Mouse (Mus musculus) bone marrow macrophage, adult 2 months (primary cell): ENCODE measurements at regions not wholly inside any gene's neighbourhood (a gene's known extent, or its start where the extent isn't known, plus 50 kb on each side); places are given as distances from the start of the nearest gene placed in this dataset.

Experiments
- H3K27ac ChIP-seq: 2 replicates; pipeline ENCODE4 v1.5.1; 2012; ENCODE audit warnings: low read depth, low read length; ENCODE audit not compliant: insufficient read depth
- H3K4me1 ChIP-seq: 2 replicates; pipeline ENCODE4 v1.6.1; 2012; ENCODE audit warnings: low read length; ENCODE audit not compliant: control insufficient read depth, insufficient read depth
- H3K4me3 ChIP-seq: 2 replicates; pipeline ENCODE4 v1.5.1; 2012; ENCODE audit warnings: mild to moderate bottlenecking, low read length, moderate library complexity; ENCODE audit not compliant: insufficient read depth
- CTCF ChIP-seq: IDR thresholded peaks from 2 replicates; pipeline ENCODE4 v1.5.1; 2012; ENCODE audit warnings: low read depth, mild to moderate bottlenecking, low read length, moderate library complexity
- POLR2A ChIP-seq: IDR thresholded peaks from 2 replicates; pipeline ENCODE4 v1.6.1; 2012; ENCODE audit warnings: mild to moderate bottlenecking, low read depth, low read length, borderline replicate concordance

DNA sequence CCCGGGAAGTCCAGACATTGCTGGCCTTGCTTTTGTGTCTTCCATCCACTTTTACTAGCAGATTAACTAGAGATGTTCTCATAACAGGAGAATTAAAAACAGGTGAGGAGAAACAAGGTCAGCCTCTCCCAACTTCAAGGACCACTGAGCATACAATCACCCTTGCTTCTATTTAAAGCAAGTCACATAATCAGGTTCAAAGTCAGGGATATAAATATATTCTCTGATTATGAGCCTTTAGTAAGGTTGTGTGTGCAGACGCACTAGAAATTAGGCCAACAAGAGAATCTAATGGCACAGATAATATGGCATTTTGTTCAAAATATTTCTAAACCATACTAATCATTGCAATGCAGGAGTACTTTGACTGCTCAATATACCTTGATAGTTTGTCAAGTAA lies 1134.2 kb upstream of the Cited2 start:
- peaks cover 14% of the 10 kb centered on the region for H3K4me1 ChIP-seq
- H3K4me3 ChIP-seq, result no peak overlapping the region
- H3K27ac ChIP-seq, result no peak overlapping the region
- TF ChIP-seq POLR2A, result no peak
- no peak for TF ChIP-seq CTCF

DNA sequence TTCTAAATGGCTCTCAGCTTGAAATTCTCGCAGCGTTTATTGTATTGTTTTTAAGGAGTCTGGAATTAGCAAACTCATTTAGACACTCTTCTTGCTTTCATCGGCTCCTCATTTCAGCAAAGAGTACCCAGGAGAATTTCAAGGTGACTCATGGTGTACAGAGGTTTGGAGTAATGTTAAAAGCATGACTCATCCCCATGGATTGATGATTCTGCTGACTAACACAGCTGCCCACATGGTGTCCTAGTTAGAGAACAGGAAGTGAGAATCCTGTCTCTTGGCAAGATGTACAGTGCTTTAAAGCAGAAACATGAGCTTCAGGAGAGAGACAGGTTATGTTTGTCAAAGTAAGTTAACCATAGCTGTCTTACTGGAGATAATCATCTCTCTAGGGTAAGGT lies 1133.6 kb upstream of the Cited2 start:
- Histone ChIP-seq H3K27ac (peak overlapping the region; percentile 22; the same call in 1 of the 2 replicates), H3K4me1 (peaks cover 14% of the 10 kb centered on the region), H3K4me3 (no peak overlapping the region)
- TF ChIP-seq CTCF (no peak), POLR2A (no peak)

DNA sequence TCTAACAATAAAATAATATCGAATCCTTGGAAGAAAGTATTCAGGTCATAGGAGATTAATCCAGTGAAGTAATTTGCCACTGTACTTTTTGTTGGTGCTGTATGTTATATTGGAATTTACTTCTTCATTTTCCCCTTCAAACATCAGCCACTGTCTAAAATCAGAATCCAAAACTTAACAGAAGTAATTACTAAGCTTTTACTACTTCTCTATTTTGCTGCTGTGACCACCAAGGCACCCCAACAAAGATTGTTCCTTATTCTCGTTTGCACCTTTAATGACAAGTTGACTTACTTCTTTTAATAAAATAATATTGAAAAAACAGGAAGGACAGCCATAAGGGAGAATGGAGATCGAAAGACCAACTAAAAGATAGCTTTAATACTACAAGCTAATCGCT lies 1130.1 kb upstream of the Cited2 start:
- H3K27ac ChIP-seq, result 0 out of 2 replicates have a peak overlapping the region, but pooled peaks have one; percentile 19
- no peak overlapping the region for H3K4me3 ChIP-seq
- peaks cover 14% of the 10 kb centered on the region for H3K4me1 ChIP-seq
- TF ChIP-seq POLR2A, result no peak
- TF ChIP-seq CTCF, result no peak

DNA sequence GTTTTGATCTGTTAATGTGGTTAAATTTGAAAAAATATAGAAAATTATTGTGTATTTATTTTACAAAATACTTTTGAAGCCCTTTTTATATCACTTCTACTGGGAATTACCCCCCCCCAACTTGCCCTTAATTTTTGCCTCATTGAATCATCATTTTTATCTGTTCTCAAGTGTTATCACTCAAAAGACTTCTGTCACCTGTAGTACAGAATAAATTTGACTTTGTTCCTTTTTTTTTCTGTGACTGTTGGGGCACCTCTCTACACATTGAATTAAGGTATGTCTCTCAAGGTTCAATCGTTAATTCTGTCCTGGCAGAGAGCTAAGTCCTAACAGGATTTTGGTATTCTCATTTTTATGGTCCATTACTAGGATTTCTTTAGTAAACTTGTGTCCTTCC lies 1123.0 kb upstream of the Cited2 start:
- no peaks in the 10 kb centered on the region for H3K4me1 ChIP-seq
- no peak overlapping the region for H3K4me3 ChIP-seq
- no peak for TF ChIP-seq POLR2A
- TF ChIP-seq CTCF, result no peak
- no peak overlapping the region for H3K27ac ChIP-seq

DNA sequence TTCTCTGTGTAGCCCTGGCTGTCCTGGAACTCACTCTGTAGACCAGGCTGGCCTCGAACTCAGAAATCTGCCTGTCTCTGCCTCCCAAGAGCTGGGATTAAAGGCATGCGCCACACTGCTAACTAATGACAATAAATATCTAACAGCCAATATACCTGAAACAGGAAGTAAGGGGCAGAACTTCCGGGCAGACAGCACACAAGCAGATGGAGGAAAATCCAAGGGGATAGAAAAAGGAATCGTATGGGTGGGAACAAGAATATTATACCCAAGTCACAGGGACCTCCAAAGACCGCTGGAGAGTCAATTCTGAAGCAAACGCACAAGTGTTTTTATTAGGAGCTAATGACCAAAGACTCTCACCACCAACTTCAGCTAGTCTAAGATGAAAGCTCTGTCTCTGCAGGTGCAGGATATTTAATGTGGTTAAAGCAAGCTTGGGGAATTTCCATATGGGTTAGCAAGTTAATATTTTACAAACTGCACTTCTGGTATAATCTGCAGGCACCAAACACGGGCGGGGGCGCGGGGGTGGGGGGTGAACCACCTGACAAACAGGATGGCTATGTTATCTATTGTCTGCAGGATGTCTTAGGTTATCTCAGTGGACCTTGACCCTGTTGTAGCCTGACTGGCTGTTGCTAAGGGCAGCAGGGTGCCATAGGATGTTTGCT lies 1122.3 kb upstream of the Cited2 start:
- TF ChIP-seq CTCF, result no peak
- no peak for TF ChIP-seq POLR2A
- Histone ChIP-seq H3K4me3 (no peak overlapping the region), H3K27ac (no peak overlapping the region)

DNA sequence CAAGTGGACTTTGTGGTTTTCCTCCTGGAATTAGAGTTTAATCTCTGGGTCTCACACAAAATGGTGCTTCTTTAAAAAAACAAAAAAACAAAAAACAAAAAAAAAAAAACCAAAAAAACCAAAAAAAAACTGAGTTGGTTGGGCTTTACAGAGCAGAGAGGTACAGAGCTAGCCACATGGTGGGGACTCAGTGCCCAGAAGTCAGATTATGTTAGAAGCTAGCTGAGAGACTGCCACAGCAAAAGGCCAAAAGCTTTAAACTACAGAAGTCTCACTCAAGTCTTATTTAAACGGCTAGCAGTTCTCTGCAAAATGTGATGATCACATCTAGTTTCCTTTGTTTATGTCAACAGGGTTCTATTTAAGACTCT lies 1121.8 kb upstream of the Cited2 start:
- Histone ChIP-seq H3K4me1 (no peaks in the 10 kb centered on the region), H3K4me3 (no peak overlapping the region), H3K27ac (no peak overlapping the region)
- no peak for TF ChIP-seq CTCF
- TF ChIP-seq POLR2A, result no peak

More for the DNA sequence above, 1122.3 kb upstream of the Cited2 start:
- H3K4me1 ChIP-seq, result no peaks in the 10 kb centered on the region

DNA sequence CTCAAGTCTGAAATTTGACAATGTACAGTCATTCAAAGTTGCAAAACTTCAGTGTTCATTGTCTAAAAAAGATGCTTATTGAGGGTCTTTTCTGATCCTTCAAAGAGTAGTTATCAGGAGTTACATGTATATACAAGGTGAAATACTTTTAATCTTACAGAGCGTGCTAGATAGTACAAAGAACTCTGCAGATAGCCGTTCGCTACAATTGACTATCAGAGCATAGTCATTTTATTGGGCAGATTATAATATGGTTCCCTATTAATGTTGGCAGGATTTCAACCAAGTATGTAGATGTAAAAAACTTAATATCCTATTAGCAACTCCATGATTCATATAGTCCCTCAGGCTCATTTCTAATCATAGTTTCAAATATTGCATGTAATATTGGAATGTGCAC lies 1114.7 kb upstream of the Cited2 start:
- H3K27ac ChIP-seq, result no peak overlapping the region
- TF ChIP-seq POLR2A (no peak), CTCF (no peak)
- H3K4me3 ChIP-seq, result no peak overlapping the region
- no peaks in the 10 kb centered on the region for H3K4me1 ChIP-seq

DNA sequence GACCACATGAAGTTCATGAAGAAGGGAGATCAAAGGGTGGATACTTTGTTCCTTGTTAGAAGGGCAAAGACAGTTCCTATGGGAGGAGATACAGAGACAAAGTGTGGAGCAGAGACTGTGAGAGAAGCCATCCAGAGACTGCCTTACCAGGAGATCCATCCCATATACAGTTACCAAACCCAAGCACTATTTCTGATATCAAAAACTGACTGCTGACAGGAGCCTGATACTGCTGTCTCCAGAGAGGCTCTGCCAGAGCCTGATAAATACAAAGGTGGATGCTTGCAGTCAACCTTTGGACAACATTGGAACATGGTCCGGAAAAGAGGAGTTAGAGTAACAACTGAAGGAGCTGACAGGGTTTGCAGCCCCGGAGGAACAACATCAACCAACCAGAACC lies 1104.3 kb upstream of the Cited2 start:
- no peak for TF ChIP-seq CTCF
- TF ChIP-seq POLR2A, result no peak

DNA sequence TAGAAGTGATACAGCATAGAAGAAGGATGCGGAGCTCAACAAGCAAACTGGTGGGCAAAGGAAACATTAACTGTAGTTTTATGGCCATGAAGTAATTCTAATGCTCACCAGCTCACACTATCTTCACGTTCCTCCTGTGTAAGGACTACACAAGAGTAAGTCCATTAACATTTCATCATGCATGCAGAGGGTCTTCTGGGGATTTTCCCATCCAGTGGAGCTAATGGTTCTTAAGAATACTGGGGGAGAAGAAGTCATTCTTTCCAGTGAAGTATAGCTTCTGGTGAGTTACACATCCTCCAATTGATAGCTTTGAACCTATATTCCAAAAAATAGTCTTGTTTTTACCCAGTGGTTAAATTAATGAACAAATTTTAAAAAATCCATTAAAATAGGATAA lies 1103.4 kb upstream of the Cited2 start:
- H3K27ac ChIP-seq, result no peak overlapping the region
- TF ChIP-seq POLR2A (no peak), CTCF (no peak)
- H3K4me3 ChIP-seq, result no peak overlapping the region
- peaks cover 6% of the 10 kb centered on the region for H3K4me1 ChIP-seq

More for the DNA sequence above, 1104.3 kb upstream of the Cited2 start:
- no peak overlapping the region for H3K27ac ChIP-seq
- peaks cover 6% of the 10 kb centered on the region for H3K4me1 ChIP-seq
- no peak overlapping the region for H3K4me3 ChIP-seq

DNA sequence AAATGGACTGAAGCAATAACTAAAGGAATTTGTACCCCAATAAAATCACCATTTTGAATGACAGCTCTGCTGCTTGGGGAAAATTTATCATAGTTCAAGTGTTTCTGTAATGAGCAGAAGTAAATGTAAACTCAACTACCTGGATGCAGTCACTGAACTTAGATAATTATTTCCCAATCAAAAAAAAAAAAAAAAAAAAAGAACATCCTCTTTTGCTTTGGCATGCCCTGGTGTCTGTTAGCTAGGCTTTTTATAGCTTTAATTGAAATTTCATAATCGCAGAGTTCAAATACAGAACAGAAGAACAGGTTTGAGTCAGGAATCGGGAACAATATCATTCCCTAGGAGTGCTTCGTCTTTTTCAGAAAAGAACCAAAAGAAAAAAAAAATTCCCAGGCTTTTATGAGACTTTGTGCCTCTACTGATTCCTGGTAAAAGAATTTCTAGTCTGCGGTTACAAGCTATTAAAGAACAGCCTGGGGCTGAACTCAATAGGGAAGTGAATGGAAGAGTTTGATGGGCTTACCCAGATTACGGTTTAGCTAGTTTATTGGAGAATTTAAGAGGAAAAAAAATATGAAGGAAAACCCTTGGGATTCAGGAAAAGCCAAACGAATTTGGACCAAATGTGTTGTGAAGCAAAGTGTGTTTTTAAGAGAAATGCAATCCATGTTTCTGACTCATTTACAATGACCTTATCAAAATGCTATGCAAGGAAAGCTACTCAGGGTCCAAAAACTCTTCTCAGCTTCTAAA lies 1102.0 kb upstream of the Cited2 start:
- H3K4me1 ChIP-seq, result peaks cover 6% of the 10 kb centered on the region
- no peak overlapping the region for H3K4me3 ChIP-seq
- TF ChIP-seq CTCF (no peak), POLR2A (no peak)
- no peak overlapping the region for H3K27ac ChIP-seq

DNA sequence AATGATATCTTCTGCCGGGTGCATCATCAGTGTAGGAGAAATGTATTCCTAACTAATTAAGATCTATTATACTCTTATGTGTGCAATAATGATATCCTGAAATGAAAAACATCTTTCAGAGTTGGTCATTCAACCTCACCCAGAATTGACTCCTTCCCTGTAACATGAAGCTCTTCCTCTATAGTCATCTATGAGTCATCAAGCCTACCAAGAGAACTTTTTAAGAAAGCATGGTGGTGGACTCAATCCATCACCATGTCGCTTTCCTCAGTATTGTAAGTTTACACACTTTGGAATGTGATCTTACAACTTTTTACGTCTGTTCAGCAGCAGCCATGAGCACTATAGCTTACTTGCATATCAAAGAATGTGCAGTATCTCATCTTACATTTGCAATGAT lies 1100.2 kb upstream of the Cited2 start:
- Histone ChIP-seq H3K27ac (no peak overlapping the region), H3K4me3 (no peak overlapping the region), H3K4me1 (peaks cover 6% of the 10 kb centered on the region)
- TF ChIP-seq POLR2A, result no peak
- no peak for TF ChIP-seq CTCF
